Mouse (Mus musculus) lung, postnatal 0 days (tissue): ENCODE results near the gene Clba1.

Experiments
- CTCF ChIP-seq: IDR thresholded peaks from 2 replicates; pipeline ENCODE4 v1.5.1; 2016; ENCODE audit warnings: antibody characterized with exemption, mild to moderate bottlenecking
- EP300 ChIP-seq: IDR thresholded peaks from 2 replicates; pipeline ENCODE4 v1.6.1; 2016; ENCODE audit warnings: antibody characterized with exemption, mild to moderate bottlenecking, control low read depth

- TF ChIP-seq CTCF (no peak), EP300 (no peak)
These were observed 53.2 kb downstream of the Clba1 start for GRCm38 (mm10) chr12:112861911-112862321.
